16 mouse cellular contexts compared by ENCODE assay signal in the genomic region with DNA sequence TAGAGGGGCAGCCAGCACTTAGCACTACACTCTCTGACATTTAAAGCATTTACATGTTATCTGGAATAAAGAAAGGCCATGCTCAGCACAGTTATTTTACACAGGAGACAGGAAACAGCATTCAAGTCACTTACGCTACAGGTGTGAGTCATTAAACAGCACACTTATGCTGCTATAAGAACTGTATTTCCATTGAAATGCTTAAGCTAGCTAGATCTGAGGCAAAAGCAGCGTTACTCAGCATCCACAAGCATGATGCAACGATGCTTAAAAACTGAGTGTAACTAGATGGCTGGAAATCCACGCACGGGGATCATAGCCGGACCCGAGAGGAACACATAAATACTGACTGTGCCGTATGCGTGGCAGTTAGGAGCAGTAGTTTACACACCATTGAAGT.
DNase-seq lines count a peak whose midpoint lies in the region; ATAC-seq and TF ChIP-seq lines count a peak whose summit lies in the region.
"Had no signal": no experiment of that assay in that cellular context is flagged by ENCODE, and none has a peak within 500 bp of the region (broad histone marks: within the 10 kb centered on the region; RNA-seq: fewer than 3 reads in every experiment).

No protein-coding gene starts in this region.

- DNase-seq in heart, postnatal 0 days (ENCODE audit: low spot score) = no peak
- DNase-seq in A20 (ENCODE audit: low read depth, low spot score) = peak; percentile 47
- no peak for DNase-seq in left cerebral cortex, postnatal 36 days (ENCODE audit: low spot score in 2 of 2)
- no peak for DNase-seq in cerebellum, postnatal 36 days
- no peak for DNase-seq in natural killer cell, adult 2 months (ENCODE audit: low spot score in 2 of 2)
- DNase-seq: cerebellum, adult 9-10 months; kidney, postnatal 10 days; retina, postnatal 1 day had no signal

- peaks cover 32% of the 10 kb centered on the region for H3K4me1 ChIP-seq in heart, postnatal 0 days (ENCODE audit: control insufficient read depth, insufficient read depth)
- peaks cover 59% of the 10 kb centered on the region for H3K4me1 ChIP-seq in heart, embryonic 12.5 days (replicated peaks)
- peaks cover 35% of the 10 kb centered on the region for H3K4me1 ChIP-seq in bone marrow macrophage, adult 2 months (ENCODE audit: control insufficient read depth, insufficient read depth, low read length)
- peaks cover 12% of the 10 kb centered on the region for H3K4me1 ChIP-seq in liver, embryonic 16.5 days (ENCODE audit: control insufficient read depth, low read depth, low read length)
- H3K4me1 ChIP-seq: embryonic facial prominence, embryonic 12.5 days had no signal

- no peak for TF ChIP-seq EP300 in heart, postnatal 0 days (IDR thresholded peaks at IDR 0.05; ENCODE audit: low read depth)

- H3K36me3 ChIP-seq in heart, postnatal 0 days (replicated peaks; ENCODE audit: control insufficient read depth, insufficient read depth, low read length) = peaks cover 77% of the 10 kb centered on the region
- peaks cover 73% of the 10 kb centered on the region for H3K36me3 ChIP-seq in heart, embryonic 12.5 days
- 0 out of 2 replicates have a peak, but pooled peaks cover 2% of the 10 kb centered on the region for H3K36me3 ChIP-seq in liver, embryonic 16.5 days (ENCODE audit: control insufficient read depth, insufficient read depth)

- 81% methylated on average over 9 of the region's 9 CpGs for WGBS in heart, postnatal 0 days
- WGBS in heart, embryonic 12.5 days = 86% methylated on average over 9 of the region's 9 CpGs
- 50% methylated on average over 9 of the region's 9 CpGs for WGBS in liver, embryonic 16.5 days (ENCODE audit: insufficient replicate concordance)

- TF ChIP-seq CTCF in heart, postnatal 0 days (IDR thresholded peaks at IDR 0.05; ENCODE audit: low read depth) = no peak
- no peak for TF ChIP-seq CTCF in bone marrow macrophage, adult 2 months (IDR thresholded peaks at IDR 0.05; ENCODE audit: low read depth, low read length)

- no peak for TF ChIP-seq POLR2A in bone marrow macrophage, adult 2 months (IDR thresholded peaks at IDR 0.05; ENCODE audit: borderline replicate concordance, low read depth, low read length)

- peak overlapping the region; percentile 44; the same call in 1 of the 2 replicates for H3K4me2 ChIP-seq in heart, postnatal 0 days (ENCODE audit: low read depth, low read length)
- no peak overlapping the region for H3K4me2 ChIP-seq in heart, embryonic 12.5 days
- H3K4me2 ChIP-seq in liver, embryonic 16.5 days (ENCODE audit: low read depth, low read length) = peak overlapping the region; percentile 69
- H3K4me2 ChIP-seq: embryonic facial prominence, embryonic 12.5 days; limb, embryonic 13.5 days; midbrain, embryonic 13.5 days had no signal

- H3K27me3 ChIP-seq in heart, postnatal 0 days (ENCODE audit: control insufficient read depth, insufficient read depth, low read length) = no peaks in the 10 kb centered on the region
- no peaks in the 10 kb centered on the region for H3K27me3 ChIP-seq in heart, embryonic 12.5 days (replicated peaks)
- no peaks in the 10 kb centered on the region for H3K27me3 ChIP-seq in liver, embryonic 16.5 days (ENCODE audit: control insufficient read depth, insufficient read depth, low read depth, low read length)
- H3K27me3 ChIP-seq: embryonic facial prominence, embryonic 12.5 days; limb, embryonic 13.5 days; midbrain, embryonic 13.5 days had no signal

- H3K9ac ChIP-seq in heart, postnatal 0 days (replicated peaks; ENCODE audit: low read depth, low read length) = no peak overlapping the region
- H3K9ac ChIP-seq in heart, embryonic 12.5 days = no peak overlapping the region
- H3K9ac ChIP-seq in liver, embryonic 16.5 days (ENCODE audit: low read depth, low read length) = no peak overlapping the region
- H3K9ac ChIP-seq: embryonic facial prominence, embryonic 12.5 days; limb, embryonic 13.5 days; midbrain, embryonic 13.5 days had no signal

- ATAC-seq in heart, postnatal 0 days (ENCODE audit: insufficient read depth, low read depth) = no peak
- ATAC-seq in heart, embryonic 12.5 days (ENCODE audit: insufficient number of reproducible peaks, low FRiP score) = no peak
- no peak for ATAC-seq in liver, embryonic 16.5 days (ENCODE audit: low read depth)
- ATAC-seq: forebrain, embryonic 16.5 days; hindbrain, embryonic 16.5 days had no signal

- H3K4me3 ChIP-seq in heart, postnatal 0 days (ENCODE audit: low read depth, low read length) = no peak overlapping the region
- no peak overlapping the region for H3K4me3 ChIP-seq in heart, embryonic 12.5 days
- peak overlapping the region; percentile 70 for H3K4me3 ChIP-seq in bone marrow macrophage, adult 2 months (ENCODE audit: insufficient read depth, low read length)
- H3K4me3 ChIP-seq in liver, embryonic 16.5 days (ENCODE audit: low read depth, low read length) = peak overlapping the region; percentile 61
- H3K4me3 ChIP-seq: embryonic facial prominence, embryonic 12.5 days; limb, embryonic 13.5 days; midbrain, embryonic 13.5 days had no signal

- intact Hi-C loops in left cerebral cortex, postnatal 36 days (cut with DNase I) = no loop called here

- H3K9me3 ChIP-seq in heart, postnatal 0 days (replicated peaks; ENCODE audit: control insufficient read depth, low read length) = no peaks in the 10 kb centered on the region
- H3K9me3 ChIP-seq in heart, embryonic 12.5 days (replicated peaks) = no peaks in the 10 kb centered on the region
- H3K9me3 ChIP-seq in liver, embryonic 16.5 days (replicated peaks; ENCODE audit: control insufficient read depth, low read length) = no peaks in the 10 kb centered on the region
- H3K9me3 ChIP-seq: embryonic facial prominence, embryonic 12.5 days; limb, embryonic 13.5 days; midbrain, embryonic 13.5 days had no signal

- H3K27ac ChIP-seq in heart, postnatal 0 days (ENCODE audit: low read depth) = no peak overlapping the region
- no peak overlapping the region for H3K27ac ChIP-seq in heart, embryonic 12.5 days (ENCODE audit: poor library complexity, severe bottlenecking)
- peak overlapping the region; percentile 77; the same call in 1 of the 2 replicates for H3K27ac ChIP-seq in bone marrow macrophage, adult 2 months (ENCODE audit: insufficient read depth, low read depth, low read length)
- H3K27ac ChIP-seq in liver, embryonic 16.5 days (ENCODE audit: low read length) = no peak overlapping the region
- H3K27ac ChIP-seq: embryonic facial prominence, embryonic 12.5 days; limb, embryonic 13.5 days; midbrain, embryonic 13.5 days had no signal

Comparison
In these comparisons a context has a peak if more than half of its experiments do, and no peak if none do; other contexts are left out.
1. H3K4me3 ChIP-seq: peak in bone marrow macrophage, adult 2 months (single experiment) and liver, embryonic 16.5 days (single experiment); none in heart, postnatal 0 days (single experiment) and heart, embryonic 12.5 days (single experiment).